Mouse (Mus musculus) ES-E14 (cell line): Measurements from ENCODE around the gene Ube2z. TPM values are rescaled to one million over a fixed set of nuclear protein-coding genes. Genes with fewer than 3 reads are reported as not detected.

ENCODE experiments used
- DNase-seq: peaks from one replicate; pipeline ENCODE4 v3.0.0-alpha.2; 2013; ENCODE audit warnings: low read depth, low spot score
- H3K27ac ChIP-seq: 2 replicates; pipeline ENCODE4 v1.5.1; 2012; ENCODE audit warnings: low read depth, mild to moderate bottlenecking, low read length, moderate library complexity, mixed read lengths; ENCODE audit not compliant: poor library complexity, insufficient read depth, severe bottlenecking
- H3K36me3 ChIP-seq: 2 replicates; pipeline ENCODE4 v1.6.1; 2012; ENCODE audit warnings: mild to moderate bottlenecking, low read length, moderate library complexity, mixed read lengths; ENCODE audit not compliant: control insufficient read depth, poor library complexity, insufficient read depth, severe bottlenecking
- H3K4me1 ChIP-seq, 2 experiments: fragments of 150-350 bp in 1 of 2; sonication (generic) in 1 of 2; 2 replicates each; pipeline ENCODE4 v1.6.1; 2012; ENCODE audit warnings: low read length in 2 of 2, mild to moderate bottlenecking in 1 of 2, mixed read lengths in 1 of 2; ENCODE audit not compliant: control insufficient read depth in 2 of 2, insufficient read depth in 2 of 2, poor library complexity in 1 of 2
- H3K4me3 ChIP-seq, 2 experiments: fragments of 150-350 bp in 1 of 2; sonication (generic) in 1 of 2; 2 replicates each; pipeline ENCODE4 v1.5.1; 2012; ENCODE audit warnings: low read length in 2 of 2, low read depth in 1 of 2, mild to moderate bottlenecking in 1 of 2, mixed read lengths in 1 of 2; ENCODE audit not compliant: insufficient read depth in 1 of 2, poor library complexity in 1 of 2, severe bottlenecking in 1 of 2
- H3K9ac ChIP-seq: 2 replicates; pipeline ENCODE4 v1.6.1; 2012; ENCODE audit warnings: low read depth, mild to moderate bottlenecking, low read length, mixed read lengths; ENCODE audit not compliant: poor library complexity, insufficient read depth, severe bottlenecking
- H3K9me3 ChIP-seq: fragments of 150-350 bp; sonication (generic); 2 replicates; pipeline ENCODE4 v1.6.1; 2012; ENCODE audit warnings: low read depth, mild to moderate bottlenecking, low read length; ENCODE audit not compliant: control insufficient read depth, insufficient read depth
- CHD2 ChIP-seq: IDR thresholded peaks from 2 replicates; pipeline ENCODE4 v1.6.1; 2014; ENCODE audit warnings: mild to moderate bottlenecking, low read depth, low read length, inconsistent platforms
- HCFC1 ChIP-seq: IDR thresholded peaks from 2 replicates; pipeline ENCODE4 v1.6.1; 2012; ENCODE audit warnings: low read length, inconsistent platforms, borderline replicate concordance; ENCODE audit not compliant: insufficient read depth
- MAFK ChIP-seq: IDR thresholded peaks from 2 replicates; pipeline ENCODE4 v1.6.1; 2014; ENCODE audit warnings: mild to moderate bottlenecking, low read depth, low read length, inconsistent platforms; ENCODE audit not compliant: insufficient read depth
- ZC3H11A ChIP-seq: IDR thresholded peaks from 2 replicates; pipeline ENCODE4 v1.6.1; 2012; ENCODE audit warnings: low read depth, mild to moderate bottlenecking, inconsistent platforms, low read length, borderline replicate concordance
- ZNF384 ChIP-seq: IDR thresholded peaks from 2 replicates; pipeline ENCODE4 v1.6.1; 2012; ENCODE audit warnings: low read depth, low read length, inconsistent platforms
- in situ Hi-C, 2 experiments: fragments of 600-800 bp; cut with MboI; formaldehyde crosslinking; loops; one replicate each; pipeline ENCODE4 v1.15.1; 2025; ENCODE audit warnings: low sequenced_read_pairs in 2 of 2, inconsistent platforms in 1 of 2; ENCODE audit not compliant: unreplicated experiment in 2 of 2
- total RNA-seq: library from RNA; depleted of rRNA; stranded (reverse); fragments of 300-350 nt; gene quantifications from 2 replicates; pipeline ENCODE4 v1.2.3, GENCODE M21; 2012

Gene Ube2z
- total RNA-seq, 1 experiment: 75.9 TPM

GRCm38 (mm10) chr11:96080736-96081135, 15.5 kb upstream of the Ube2z start:
- TF ChIP-seq MAFK (no peak), ZC3H11A (no peak), ZNF384 (no peak), HCFC1 (no peak), CHD2 (no peak)
- Histone ChIP-seq H3K4me1 (no peaks in the 10 kb centered on the region), H3K9ac (no peak overlapping the region; the same call in 1 of the 2 replicates), H3K36me3 (no peaks in the 10 kb centered on the region), H3K4me3 (no peak overlapping the region), H3K27ac (no peak overlapping the region), H3K9me3 (no peaks in the 10 kb centered on the region)
- DNase-seq: no peak
- in situ Hi-C loops: no loop called here

- in situ Hi-C loops: no loop called here
- peaks cover 12% of the 10 kb centered on the region for H3K36me3 ChIP-seq
- 0 out of 4 replicates have a peak, but pooled peaks cover 0 to 2% of the 10 kb centered on the region in 2 experiments for H3K4me1 ChIP-seq
- H3K9me3 ChIP-seq: no peaks in the 10 kb centered on the region
- H3K9ac ChIP-seq: peak overlapping the region; percentile 63; the same call in 1 of the 2 replicates
- TF ChIP-seq HCFC1 (no peak), MAFK (no peak), ZC3H11A (no peak)
- H3K4me3 ChIP-seq: peak overlapping the region; percentile 60 to 69
- no peak for DNase-seq
- H3K27ac ChIP-seq: peak overlapping the region; percentile 13; the same call in 1 of the 2 replicates
Measured at GRCm38 (mm10) chr11:96076221-96077105, 11.3 kb upstream of the Ube2z start.

- peak within 1 kb of the TSS; percentile 72 for H3K27ac ChIP-seq
- TF ChIP-seq CHD2 (peak; percentile 92), HCFC1 (peak; percentile 92), ZNF384 (no peak; the same call in none of the 2 replicates), ZC3H11A (no peak), MAFK (no peak)
- H3K9ac ChIP-seq: peak within 1 kb of the TSS; percentile 94
- H3K4me1 ChIP-seq: 0 out of 4 replicates have a peak, but pooled peaks cover 0 to 2% of the 10 kb centered on the region in 2 experiments
- peak within 1 kb of the TSS; percentile 87 to 93 for H3K4me3 ChIP-seq
- in situ Hi-C loops: no loop called here
- no peaks in the 10 kb centered on the region for H3K9me3 ChIP-seq
- peak; percentile 99 for DNase-seq
- H3K36me3 ChIP-seq: peaks cover 12% of the 10 kb centered on the region
Measured at GRCm38 (mm10) chr11:96075509-96076220, 10.5 kb upstream of the Ube2z start, which contains the start of gene Atp5g1. Atp5g1 (minus strand) TSS chr11:96075670.

- Histone ChIP-seq H3K9me3 (no peaks in the 10 kb centered on the region), H3K4me3 (peak overlapping the region; percentile 87 to 93), H3K36me3 (peaks cover 16% of the 10 kb centered on the region), H3K27ac (peak overlapping the region; percentile 72), H3K9ac (peak overlapping the region; percentile 94), H3K4me1 (peaks cover 0 to 2% of the 10 kb centered on the region in 2 experiments; a peak in 1 of 4 replicates)
- in situ Hi-C loops: no loop called here
- TF ChIP-seq CHD2 (no peak), ZNF384 (no peak), ZC3H11A (no peak), HCFC1 (no peak), MAFK (no peak)
- DNase-seq: no peak
Measured at GRCm38 (mm10) chr11:96075177-96075508, 10.0 kb upstream of the Ube2z start.
